Mouse (Mus musculus) right cerebral cortex, postnatal 4 days (tissue): ENCODE data around the gene Gm12790.
A peak's percentile ranks its signal among the peaks of the same experiment; 100 is the strongest.
"Not testable (repeated sequence)": the region's sequence is repeated elsewhere in the genome, so short reads cannot be mapped to it uniquely, and the experiment has no call there.

Experiments used
- DNase-seq: peaks from one replicate; pipeline ENCODE4 v3.0.0-alpha.2; 2022

The Gm12790 gene

DNA sequence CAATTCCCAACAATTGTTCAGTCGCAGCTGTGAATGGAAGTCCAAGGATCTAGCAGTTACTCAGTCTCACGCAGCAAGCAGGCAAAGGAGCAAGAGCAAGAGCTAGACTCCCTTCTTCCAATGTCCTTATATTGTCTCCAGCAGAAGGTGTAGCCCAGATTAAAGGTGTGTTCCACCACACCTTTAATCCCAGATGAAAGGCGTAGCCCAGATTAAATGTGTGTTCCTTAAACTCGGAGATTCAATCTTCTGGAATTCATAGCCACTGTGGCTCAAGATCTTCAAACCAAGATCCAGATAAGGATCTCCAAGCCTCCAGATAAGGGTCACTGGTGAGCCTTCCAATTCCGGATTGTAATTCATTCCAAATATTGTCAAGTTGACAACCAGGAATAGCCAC, at the start of gene Gm12790:
Gm12790 (minus strand) TSS at position 101 of the 400 bp plus-strand sequence.
- DNase-seq, result not testable (repeated sequence)

DNA sequence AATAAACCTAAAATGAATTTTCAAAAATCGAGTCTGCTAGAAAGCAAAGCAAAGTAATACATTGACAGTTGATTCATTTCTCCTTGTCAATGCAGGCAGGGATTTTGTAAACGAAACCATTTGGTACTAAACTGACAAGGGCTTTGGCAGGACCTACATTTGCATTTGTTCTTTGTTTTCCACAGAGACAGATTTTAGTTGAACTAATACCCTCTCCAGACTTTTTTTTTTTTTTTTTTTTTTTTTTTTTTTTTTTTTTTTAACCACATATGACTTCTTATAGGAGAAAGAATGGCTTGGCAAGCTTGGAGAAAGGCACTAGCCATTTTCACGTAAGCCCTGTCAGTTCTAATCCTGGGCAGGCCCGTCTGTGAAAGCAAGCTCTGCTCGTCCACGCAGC, 45.8 kb upstream of the Gm12790 start:
- DNase-seq, result no peak

DNA sequence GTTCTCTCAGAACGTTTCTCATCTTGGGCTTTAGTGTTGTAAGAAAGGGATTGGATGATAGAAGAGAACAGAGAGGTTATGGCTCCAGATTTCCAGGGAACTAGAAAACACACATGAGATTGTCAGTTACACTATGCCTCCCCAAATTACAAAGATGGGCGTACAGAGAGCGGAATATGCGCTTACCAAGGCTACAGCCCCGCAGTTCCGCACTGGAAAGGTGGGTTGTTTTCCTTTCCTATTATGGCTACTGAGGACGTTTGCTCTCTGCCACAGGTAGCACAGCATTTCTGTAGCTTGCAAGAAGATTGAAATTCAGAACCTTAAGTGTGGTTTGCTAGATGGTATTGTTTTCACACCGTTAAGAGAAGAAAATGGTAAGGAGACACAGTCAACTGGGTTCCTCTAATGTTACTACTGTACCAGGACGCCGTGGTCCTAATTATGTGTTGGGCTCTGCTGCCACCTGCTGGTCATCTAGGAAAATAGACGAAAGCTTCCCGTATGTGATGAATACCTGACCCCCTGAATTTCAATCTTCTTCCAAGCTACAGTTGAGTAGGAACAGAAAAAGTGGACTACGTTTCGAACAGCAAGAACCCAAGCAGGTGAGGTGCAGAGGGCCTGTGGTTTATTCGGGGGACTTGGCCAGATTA, 17.5 kb upstream of the Gm12790 start:
- peak; percentile 82 for DNase-seq

DNA sequence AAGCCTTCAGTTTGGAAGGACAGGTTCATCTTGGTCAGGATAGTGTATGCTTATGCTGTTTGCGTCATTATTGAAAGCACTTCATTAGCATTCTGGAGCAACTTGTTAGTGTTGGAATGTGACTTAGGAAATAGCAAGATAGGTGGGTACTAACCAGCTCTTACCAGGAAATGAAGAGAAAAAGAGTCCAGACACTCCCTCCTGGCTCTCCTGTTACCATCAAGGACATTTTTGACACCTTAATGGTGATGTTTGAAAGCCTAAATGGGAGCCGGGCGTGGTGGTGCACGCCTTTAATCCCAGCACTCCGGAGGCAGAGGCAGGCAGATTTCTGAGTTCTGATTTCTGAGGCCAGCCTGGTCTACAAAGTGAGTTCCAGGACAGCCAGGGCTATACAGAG, 16.6 kb upstream of the Gm12790 start:
- no peak for DNase-seq

DNA sequence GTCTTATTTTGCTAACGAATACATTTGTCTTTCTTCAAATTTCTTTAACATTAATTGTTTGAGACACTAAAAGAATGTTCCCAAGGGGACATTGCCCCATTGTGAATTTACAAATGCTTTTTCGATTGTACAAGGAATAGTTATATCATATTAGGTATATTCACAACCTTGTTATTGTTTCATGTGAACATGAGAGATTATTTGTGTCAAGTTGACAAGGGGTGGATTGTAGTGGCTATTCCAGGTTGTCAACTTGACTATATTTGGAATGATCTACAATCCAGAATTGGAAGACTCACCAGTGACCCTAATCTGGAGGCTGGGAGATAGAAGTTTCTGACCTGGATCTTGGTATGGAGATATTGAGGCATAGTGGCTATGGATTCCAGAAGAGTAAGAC, 5.5 kb upstream of the Gm12790 start, which contains the start of gene Gm12789:
Gm12789 (plus strand) TSS at position 301 of the 400 bp plus-strand sequence.
- not testable (repeated sequence) for DNase-seq

DNA sequence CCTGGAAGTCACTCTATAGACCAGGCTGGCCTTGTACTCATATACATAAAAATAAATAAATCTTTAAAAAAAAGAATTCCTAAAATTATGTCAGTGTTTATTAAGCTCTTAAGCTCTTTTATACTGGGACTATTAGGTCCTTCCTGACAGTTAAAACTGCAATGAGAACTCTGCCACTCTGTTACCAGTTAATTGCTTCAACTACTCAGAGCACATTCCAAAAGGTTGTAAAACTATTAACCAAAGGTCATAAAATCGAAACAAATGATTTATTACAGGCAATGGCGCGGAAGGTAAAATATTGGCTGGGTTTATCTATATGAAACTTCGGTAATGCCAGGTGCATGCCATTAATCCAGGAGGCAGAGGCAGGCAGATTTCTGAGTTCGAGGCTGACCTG, 4.8 kb upstream of the Gm12790 start:
- DNase-seq, result no peak

DNA sequence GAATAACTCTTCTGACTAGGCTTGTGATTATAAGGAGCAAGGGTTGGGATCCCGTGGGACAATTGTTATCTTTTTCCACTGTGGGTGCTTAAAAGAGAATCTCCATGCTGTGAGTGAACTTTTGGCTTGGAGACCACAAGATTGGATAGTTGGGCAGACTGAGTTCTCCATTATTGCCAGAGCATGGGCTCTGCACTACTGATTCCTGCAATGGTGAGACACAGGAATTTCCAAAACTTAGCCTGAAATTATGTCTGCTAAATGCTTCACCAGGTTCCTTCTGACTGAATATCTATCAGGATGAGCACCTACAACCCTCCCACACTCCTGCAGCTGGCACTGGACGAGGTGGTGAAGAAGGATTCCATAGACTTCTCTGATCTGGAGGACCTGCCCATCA, 40.7 kb downstream of the Gm12790 start, which contains the start of gene Gm12794:
Gm12794 (plus strand) TSS at position 301 of the 400 bp plus-strand sequence.
- DNase-seq, result not testable (repeated sequence)
